Mouse (Mus musculus) MEL (cell line): ENCODE data around the gene Cd24a. TPM values are rescaled to one million over a fixed set of nuclear protein-coding genes. Genes with fewer than 3 reads are reported as not detected.
A peak's percentile ranks its signal among the peaks of the same experiment; 100 is the strongest.

ENCODE experiments used
- DNase-seq: peaks from one replicate; pipeline ENCODE4 v3.0.0; 2011; ENCODE audit warnings: low read depth, low spot score
- H3K27ac ChIP-seq: 2 replicates; pipeline ENCODE4 v1.5.1; 2012; ENCODE audit warnings: low read depth, mild to moderate bottlenecking, control low read depth, low read length, moderate library complexity; ENCODE audit not compliant: control insufficient read depth
- H3K27me3 ChIP-seq, 2 experiments: fragments of 150-350 bp in 1 of 2; sonication (generic) in 1 of 2; 2 replicates each; pipeline ENCODE4 v1.6.1; 2012; ENCODE audit warnings: low read length in 2 of 2, mild to moderate bottlenecking in 2 of 2, improper control_type of control experiment in 1 of 2, moderate library complexity in 1 of 2; ENCODE audit not compliant: insufficient read depth in 2 of 2, control insufficient read depth in 1 of 2
- H3K36me3 ChIP-seq, 2 experiments: 2 replicates each; pipeline ENCODE4 v1.6.1; 2012 to 2014; ENCODE audit warnings: low read length in 2 of 2, improper control_type of control experiment in 1 of 2, inconsistent platforms in 1 of 2, mild to moderate bottlenecking in 1 of 2; ENCODE audit not compliant: insufficient read depth in 2 of 2, control insufficient read depth in 1 of 2
- H3K4me1 ChIP-seq, 2 experiments: fragments of 150-350 bp in 1 of 2; sonication (generic) in 1 of 2; 2 replicates each; pipeline ENCODE4 v1.6.1; 2012; ENCODE audit warnings: low read length in 2 of 2, improper control_type of control experiment in 1 of 2, mild to moderate bottlenecking in 1 of 2; ENCODE audit not compliant: insufficient read depth in 2 of 2, control insufficient read depth in 1 of 2
- H3K4me3 ChIP-seq, 2 experiments: fragments of 150-350 bp in 1 of 2; sonication (generic) in 1 of 2; 2 replicates each; pipeline ENCODE4 v1.5.1; 2012; ENCODE audit warnings: low read depth in 2 of 2, low read length in 2 of 2, mild to moderate bottlenecking in 2 of 2, moderate library complexity in 2 of 2, control low read depth in 1 of 2, improper control_type of control experiment in 1 of 2; ENCODE audit not compliant: control insufficient read depth in 1 of 2, insufficient read depth in 1 of 2
- H3K79me2 ChIP-seq: 2 replicates; pipeline ENCODE4 v1.6.1; 2012; ENCODE audit warnings: mild to moderate bottlenecking, low read length, moderate library complexity; ENCODE audit not compliant: control insufficient read depth, poor library complexity, insufficient read depth
- H3K9ac ChIP-seq: 2 replicates; pipeline ENCODE4 v1.6.1; 2012; ENCODE audit warnings: low read depth, mild to moderate bottlenecking, control low read depth, low read length, moderate library complexity; ENCODE audit not compliant: control insufficient read depth, poor library complexity, severe bottlenecking
- H3K9me3 ChIP-seq: fragments of 150-350 bp; sonication (generic); replicated peaks from 2 replicates; pipeline ENCODE4 v1.6.1; 2012; ENCODE audit warnings: mild to moderate bottlenecking, low read length, improper control_type of control experiment, moderate library complexity; ENCODE audit not compliant: insufficient read depth
- BHLHE40 ChIP-seq: IDR thresholded peaks from 2 replicates; pipeline ENCODE4 v1.6.1; 2012; ENCODE audit warnings: low read depth, mild to moderate bottlenecking, inconsistent platforms, low read length, improper control_type of control experiment, borderline replicate concordance
- CHD1 ChIP-seq: IDR thresholded peaks from 2 replicates; pipeline ENCODE4 v1.6.1; 2012; ENCODE audit warnings: low read depth, mild to moderate bottlenecking, inconsistent platforms, low read length, improper control_type of control experiment
- CHD2 ChIP-seq: IDR thresholded peaks from 2 replicates; pipeline ENCODE4 v1.6.1; 2011; ENCODE audit warnings: low read length, improper control_type of control experiment
- CTCF ChIP-seq, 3 experiments: IDR thresholded peaks in 2 of 3; conservative IDR thresholded peaks in 1 of 3; 2 replicates each; pipeline ENCODE4 v1.5.1; 2011 to 2012; ENCODE audit warnings: low read length in 3 of 3, low read depth in 2 of 3, mild to moderate bottlenecking in 2 of 3, improper control_type of control experiment in 1 of 3, inconsistent platforms in 1 of 3, mixed read lengths in 1 of 3, moderate library complexity in 1 of 3; ENCODE audit not compliant: control insufficient read depth in 1 of 3, insufficient read depth in 1 of 3, poor library complexity in 1 of 3, severe bottlenecking in 1 of 3
- E2F4 ChIP-seq: IDR thresholded peaks from 2 replicates; pipeline ENCODE4 v1.6.1; 2011; ENCODE audit warnings: low read depth, low read length, improper control_type of control experiment, borderline replicate concordance
- ELF1 ChIP-seq: IDR thresholded peaks from 2 replicates; pipeline ENCODE4 v1.6.1; 2014; ENCODE audit warnings: low read depth, mild to moderate bottlenecking, inconsistent platforms, low read length, improper control_type of control experiment, moderate library complexity
- EP300 ChIP-seq, 2 experiments: IDR thresholded peaks; 2 replicates each; pipeline ENCODE4 v1.6.1; 2011; ENCODE audit warnings: improper control_type of control experiment in 2 of 2, low read length in 2 of 2, low read depth in 1 of 2, mild to moderate bottlenecking in 1 of 2
- ETS1 ChIP-seq: IDR thresholded peaks from 2 replicates; pipeline ENCODE4 v1.6.1; 2012; ENCODE audit warnings: low read depth, mild to moderate bottlenecking, inconsistent platforms, low read length, improper control_type of control experiment, moderate library complexity
- GABPA ChIP-seq: IDR thresholded peaks from 2 replicates; pipeline ENCODE4 v1.6.1; 2012; ENCODE audit warnings: low read depth, mild to moderate bottlenecking, inconsistent platforms, low read length, improper control_type of control experiment, moderate library complexity
- GATA1 ChIP-seq: IDR thresholded peaks from 2 replicates; pipeline ENCODE4 v1.6.1; 2011; ENCODE audit warnings: low read depth, low read length, improper control_type of control experiment
- HCFC1 ChIP-seq: IDR thresholded peaks from 2 replicates; pipeline ENCODE4 v1.6.1; 2012; ENCODE audit warnings: low read depth, mild to moderate bottlenecking, inconsistent platforms, low read length, improper control_type of control experiment, moderate library complexity
- JUND ChIP-seq: IDR thresholded peaks from 2 replicates; pipeline ENCODE4 v1.6.1; 2011; ENCODE audit warnings: low read depth, mild to moderate bottlenecking, improper control_type of control experiment, low read length
- KAT2A ChIP-seq: conservative IDR thresholded peaks from 2 replicates; pipeline ENCODE4 v1.6.1; 2012; ENCODE audit warnings: low read depth, low read length, improper control_type of control experiment, inconsistent platforms
- MAFK ChIP-seq: IDR thresholded peaks from 2 replicates; pipeline ENCODE4 v1.6.1; 2011; ENCODE audit warnings: low read depth, mild to moderate bottlenecking, low read length, improper control_type of control experiment, borderline replicate concordance
- MAX ChIP-seq: IDR thresholded peaks from 2 replicates; pipeline ENCODE4 v1.6.1; 2011; ENCODE audit warnings: low read length, improper control_type of control experiment
- MAZ ChIP-seq: IDR thresholded peaks from 2 replicates; pipeline ENCODE4 v1.6.1; 2012; ENCODE audit warnings: low read depth, mild to moderate bottlenecking, inconsistent platforms, low read length, improper control_type of control experiment
- MEF2A ChIP-seq: IDR thresholded peaks from 2 replicates; pipeline ENCODE4 v1.6.1; 2014; ENCODE audit warnings: low read depth, mild to moderate bottlenecking, inconsistent platforms, low read length, improper control_type of control experiment; ENCODE audit not compliant: poor library complexity, insufficient replicate concordance, severe bottlenecking; ENCODE audit errors: extremely low read depth
- MXI1 ChIP-seq: IDR thresholded peaks from 2 replicates; pipeline ENCODE4 v1.6.1; 2011; ENCODE audit warnings: mild to moderate bottlenecking, low read depth, low read length, improper control_type of control experiment
- MYB ChIP-seq: IDR thresholded peaks from 2 replicates; pipeline ENCODE4 v1.6.1; 2011; ENCODE audit warnings: mild to moderate bottlenecking, low read depth, low read length, improper control_type of control experiment
- MYC ChIP-seq: IDR thresholded peaks from 2 replicates; pipeline ENCODE4 v1.6.1; 2011; ENCODE audit warnings: low read depth, mild to moderate bottlenecking, low read length, improper control_type of control experiment, moderate library complexity
- NELFE ChIP-seq: IDR thresholded peaks from 2 replicates; pipeline ENCODE4 v1.6.1; 2011; ENCODE audit warnings: low read depth, low read length, improper control_type of control experiment
- NRF1 ChIP-seq: IDR thresholded peaks from 2 replicates; pipeline ENCODE4 v1.6.1; 2014; ENCODE audit warnings: low read depth, mild to moderate bottlenecking, inconsistent platforms, low read length, improper control_type of control experiment, moderate library complexity; ENCODE audit not compliant: poor library complexity, insufficient read depth, severe bottlenecking
- POLR2A ChIP-seq, 2 experiments: IDR thresholded peaks; 2 replicates each; pipeline ENCODE4 v1.6.1; 2011 to 2012; ENCODE audit warnings: low read length in 2 of 2, mild to moderate bottlenecking in 2 of 2, control low read depth in 1 of 2, improper control_type of control experiment in 1 of 2, low read depth in 1 of 2, moderate library complexity in 1 of 2; ENCODE audit not compliant: control insufficient read depth in 1 of 2, insufficient read depth in 1 of 2, poor library complexity in 1 of 2
- POLR2AphosphoS2 ChIP-seq: IDR thresholded peaks from 2 replicates; pipeline ENCODE4 v1.6.1; 2011; ENCODE audit warnings: low read length, improper control_type of control experiment
- POLR2AphosphoS5 ChIP-seq: IDR thresholded peaks from 2 replicates; pipeline ENCODE4 v1.6.1; 2012; ENCODE audit warnings: low read depth, borderline replicate concordance, mild to moderate bottlenecking, inconsistent platforms, low read length, moderate library complexity, mixed read lengths
- RAD21 ChIP-seq: IDR thresholded peaks from 2 replicates; pipeline ENCODE4 v1.6.1; 2011; ENCODE audit warnings: mild to moderate bottlenecking, low read depth, low read length, improper control_type of control experiment
- RCOR1 ChIP-seq: IDR thresholded peaks from 2 replicates; pipeline ENCODE4 v1.6.1; 2012; ENCODE audit warnings: low read depth, mild to moderate bottlenecking, inconsistent platforms, low read length, improper control_type of control experiment
- SIN3A ChIP-seq: IDR thresholded peaks from 2 replicates; pipeline ENCODE4 v1.6.1; 2012; ENCODE audit warnings: low read length, improper control_type of control experiment, inconsistent platforms
- SMC3 ChIP-seq: IDR thresholded peaks from 2 replicates; pipeline ENCODE4 v1.6.1; 2011; ENCODE audit warnings: low read depth, low read length, improper control_type of control experiment
- TAL1 ChIP-seq: IDR thresholded peaks from 2 replicates; pipeline ENCODE4 v1.6.1; 2012; ENCODE audit warnings: mild to moderate bottlenecking, inconsistent platforms, low read length, moderate library complexity, mixed read lengths
- TBP ChIP-seq: IDR thresholded peaks from 2 replicates; pipeline ENCODE4 v1.8.0; 2011; ENCODE audit warnings: low read depth, low read length, improper control_type of control experiment
- TCF12 ChIP-seq: IDR thresholded peaks from 2 replicates; pipeline ENCODE4 v1.6.1; 2014; ENCODE audit warnings: low read depth, mild to moderate bottlenecking, inconsistent platforms, low read length, improper control_type of control experiment, moderate library complexity
- USF1 ChIP-seq: IDR thresholded peaks from 2 replicates; pipeline ENCODE4 v1.6.1; 2014; ENCODE audit warnings: low read depth, mild to moderate bottlenecking, inconsistent platforms, low read length, improper control_type of control experiment, moderate library complexity
- USF2 ChIP-seq, 2 experiments: IDR thresholded peaks; 2 replicates each; pipeline ENCODE4 v1.6.1; 2011 to 2012; ENCODE audit warnings: improper control_type of control experiment in 2 of 2, low read length in 2 of 2, borderline replicate concordance in 1 of 2, inconsistent platforms in 1 of 2, low read depth in 1 of 2, mild to moderate bottlenecking in 1 of 2; ENCODE audit not compliant: insufficient read depth in 1 of 2
- ZC3H11A ChIP-seq: IDR thresholded peaks from 2 replicates; pipeline ENCODE4 v1.6.1; 2012; ENCODE audit warnings: low read depth, mild to moderate bottlenecking, inconsistent platforms, low read length, improper control_type of control experiment
- ZKSCAN1 ChIP-seq: IDR thresholded peaks from 2 replicates; pipeline ENCODE4 v1.6.1; 2012; ENCODE audit warnings: low read depth, mild to moderate bottlenecking, inconsistent platforms, low read length, improper control_type of control experiment, moderate library complexity
- ZMIZ1 ChIP-seq: IDR thresholded peaks from 2 replicates; pipeline ENCODE4 v1.6.1; 2012; ENCODE audit warnings: low read depth, mild to moderate bottlenecking, inconsistent platforms, low read length, improper control_type of control experiment, moderate library complexity
- ZNF384 ChIP-seq: IDR thresholded peaks from 2 replicates; pipeline ENCODE4 v1.6.1; 2012; ENCODE audit warnings: low read depth, mild to moderate bottlenecking, inconsistent platforms, low read length, improper control_type of control experiment
- polyA plus RNA-seq, 2 experiments: library from polyadenylated mRNA; stranded (reverse) in 1 of 2; unstranded in 1 of 2; fragments of >175 nt in 1 of 2; fragments of >200 nt in 1 of 2; gene quantifications; 2 replicates each; pipeline versions ENCODE4 v1.2.1 to v1.2.4; 2012; ENCODE audit warnings: low replicate concordance in 2 of 2, low read depth in 1 of 2; ENCODE audit not compliant: insufficient read length in 2 of 2, insufficient read depth in 1 of 2, missing spikeins in 1 of 2
- total RNA-seq: library from RNA; depleted of rRNA; stranded (reverse); fragments of 300-350 nt; gene quantifications from 2 replicates; pipeline ENCODE4 v1.2.3, GENCODE M21; 2012; rRNA removed

The Cd24a gene
- total RNA-seq (96.6 and 119 TPM in 2 replicates), polyA plus RNA-seq (100 to 1,000 TPM in 1 of 2 experiments, not detected in 1; 181 TPM)

DNA sequence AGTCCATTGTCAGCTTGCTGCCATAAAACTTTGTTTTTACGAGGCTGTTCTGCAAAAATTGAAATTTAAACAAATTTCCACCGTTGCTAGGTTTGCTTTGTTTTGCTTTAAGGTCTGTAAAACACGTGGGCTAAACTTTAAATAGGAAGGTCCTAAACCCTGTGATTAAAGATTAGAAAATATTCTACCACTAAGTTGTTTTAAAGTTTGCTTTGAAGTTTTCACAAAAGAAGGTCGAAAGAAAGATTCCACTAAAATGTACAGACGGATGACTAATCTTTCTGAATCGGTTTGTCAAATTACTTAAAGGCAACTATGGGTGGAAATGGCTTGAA is at the start of gene Cd24a:
Gene Cd24a, plus strand, starts transcription at position 288 of the 335 bp plus-strand sequence.
- Histone ChIP-seq H3K4me3 (peak within 1 kb of the TSS; percentile 69 to 89), H3K79me2 (peaks cover 17% of the 10 kb centered on the region), H3K4me1 (no peaks in the 10 kb centered on the region), H3K36me3 (no peaks in the 10 kb centered on the region), H3K27ac (peak within 1 kb of the TSS; percentile 82), H3K9ac (peak within 1 kb of the TSS; percentile 89), H3K27me3 (no peaks in the 10 kb centered on the region), H3K9me3 (no peaks in the 10 kb centered on the region)
- no peak for DNase-seq
- TF ChIP-seq POLR2AphosphoS2 (no peak), EP300 (IDR thresholded peaks at IDR 0.05; ENCODE audit: low read depth in 1 of 2, low read length in 2 of 2) (no peak), ZNF384 (no peak), MYB (0 out of 2 replicates have a peak, but pooled peaks have one; percentile 1), MAFK (no peak), ELF1 (no peak), HCFC1 (peak; percentile 5; the same call in 1 of the 2 replicates), RCOR1 (no peak), GATA1 (no peak), CTCF (IDR thresholded peaks at IDR 0.05 in 2 of 3, conservative IDR thresholded peaks at IDR 0.05 in 1 of 3; ENCODE audit: control insufficient read depth in 1 of 3, insufficient read depth in 1 of 3, low read depth in 2 of 3, low read length in 3 of 3, poor library complexity in 1 of 3, severe bottlenecking in 1 of 3) (no peak), KAT2A (no peak), SMC3 (no peak), NRF1 (no peak), MAX (peak; percentile 84), TBP (no peak), BHLHE40 (no peak), CHD2 (no peak), E2F4 (no peak), POLR2AphosphoS5 (no peak), RAD21 (no peak), JUND (no peak), USF2 (IDR thresholded peaks at IDR 0.05; ENCODE audit: borderline replicate concordance in 1 of 2, insufficient read depth in 1 of 2, low read depth in 1 of 2, low read length in 2 of 2) (no peak), SIN3A (peak; percentile 70; the same call in 1 of the 2 replicates), MYC (peak; percentile 93), CHD1 (no peak; the same call in 1 of the 2 replicates), MEF2A (no peak), ETS1 (no peak), USF1 (no peak), TCF12 (no peak), GABPA (no peak), ZMIZ1 (no peak), MXI1 (peak; percentile 81), ZKSCAN1 (no peak), TAL1 (no peak), MAZ (no peak), ZC3H11A (no peak), POLR2A (IDR thresholded peaks at IDR 0.05; ENCODE audit: control insufficient read depth in 1 of 2, insufficient read depth in 1 of 2, low read depth in 1 of 2, low read length in 2 of 2, poor library complexity in 1 of 2) (no peak), NELFE (0 out of 2 replicates have a peak, but pooled peaks have one; percentile 8)
